Mouse (Mus musculus) ES-E14 (cell line): Measurements from ENCODE around the gene Kirrel3.

Experiments used
- CHD2 ChIP-seq: IDR thresholded peaks from 2 replicates; pipeline ENCODE4 v1.6.1; 2014; ENCODE audit warnings: mild to moderate bottlenecking, low read depth, low read length, inconsistent platforms
- HCFC1 ChIP-seq: IDR thresholded peaks from 2 replicates; pipeline ENCODE4 v1.6.1; 2012; ENCODE audit warnings: low read length, inconsistent platforms, borderline replicate concordance; ENCODE audit not compliant: insufficient read depth
- MAFK ChIP-seq: IDR thresholded peaks from 2 replicates; pipeline ENCODE4 v1.6.1; 2014; ENCODE audit warnings: mild to moderate bottlenecking, low read depth, low read length, inconsistent platforms; ENCODE audit not compliant: insufficient read depth
- ZC3H11A ChIP-seq: IDR thresholded peaks from 2 replicates; pipeline ENCODE4 v1.6.1; 2012; ENCODE audit warnings: low read depth, mild to moderate bottlenecking, inconsistent platforms, low read length, borderline replicate concordance

- no peak for TF ChIP-seq HCFC1
- TF ChIP-seq ZC3H11A: no peak
- TF ChIP-seq CHD2: no peak
- TF ChIP-seq MAFK: no peak
Measured at GRCm38 (mm10) chr9:34758925-34759324, 273.2 kb downstream of the Kirrel3 start.
